Mouse (Mus musculus) regulatory T cell (primary cell): ENCODE data around the gene Dlk1.
"Not testable (repeated sequence)": the region's sequence is repeated elsewhere in the genome, so short reads cannot be mapped to it uniquely, and the experiment has no call there.

Experiments
- in situ Hi-C: fragments of 300-600 bp; cut with MboI, MseI; formaldehyde crosslinking; loops from one replicate; pipeline ENCODE4 v1.15.1; 2025; ENCODE audit warnings: high pct_unique_total_duplicates

Gene Dlk1

DNA sequence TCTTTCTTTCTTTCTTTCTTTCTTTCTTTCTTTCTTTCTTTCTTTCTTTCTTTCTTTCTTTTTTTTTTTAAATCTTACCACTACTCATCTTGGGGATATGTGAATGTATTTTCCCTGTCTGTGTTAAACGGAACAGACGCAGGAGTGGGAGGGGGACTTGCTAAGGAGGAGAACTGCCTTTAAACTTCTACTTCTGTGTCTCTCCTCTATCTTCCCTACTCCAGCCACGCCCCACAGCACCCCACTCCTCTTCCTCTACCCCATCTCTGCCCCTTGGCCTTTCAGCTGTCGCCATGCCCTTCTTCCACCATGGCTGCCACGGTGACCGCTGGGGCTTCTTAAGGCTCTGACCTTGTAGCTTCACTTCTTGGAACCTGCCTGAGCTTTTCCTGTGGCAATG is 14.2 kb upstream of the Dlk1 start:
- in situ Hi-C loops: loop anchor here (10.0 kb wide), 1 partner anchor 936 kb away; no protein-coding TSS in a partner anchor

DNA sequence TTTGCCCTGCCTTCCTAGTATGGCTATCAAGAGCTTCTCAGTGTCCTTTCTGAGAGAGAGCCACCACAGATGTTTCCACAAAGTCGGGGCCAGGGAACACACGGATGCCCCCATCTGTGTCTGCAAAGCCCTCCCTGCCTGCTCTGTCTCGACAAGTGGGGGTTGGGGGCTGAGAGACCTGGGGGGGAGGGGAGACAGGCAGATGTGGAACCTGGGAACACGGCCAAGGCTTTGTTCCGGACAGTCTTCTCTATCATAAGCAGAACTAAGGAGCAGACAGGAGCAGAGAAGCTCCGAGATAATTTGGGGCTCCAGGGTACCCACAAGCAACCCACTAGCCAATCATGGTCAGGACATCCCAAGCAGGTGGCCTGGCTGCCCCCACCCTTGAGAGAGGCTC is 12.6 kb upstream of the Dlk1 start:
- in situ Hi-C loops: loop anchor here (10.0 kb wide), 1 partner anchor 935 kb away; no protein-coding TSS in a partner anchor

- in situ Hi-C loops: no loop called here
These were observed 11.3 kb upstream of the Dlk1 start for GRCm38 (mm10) chr12:109441366-109441765.

DNA sequence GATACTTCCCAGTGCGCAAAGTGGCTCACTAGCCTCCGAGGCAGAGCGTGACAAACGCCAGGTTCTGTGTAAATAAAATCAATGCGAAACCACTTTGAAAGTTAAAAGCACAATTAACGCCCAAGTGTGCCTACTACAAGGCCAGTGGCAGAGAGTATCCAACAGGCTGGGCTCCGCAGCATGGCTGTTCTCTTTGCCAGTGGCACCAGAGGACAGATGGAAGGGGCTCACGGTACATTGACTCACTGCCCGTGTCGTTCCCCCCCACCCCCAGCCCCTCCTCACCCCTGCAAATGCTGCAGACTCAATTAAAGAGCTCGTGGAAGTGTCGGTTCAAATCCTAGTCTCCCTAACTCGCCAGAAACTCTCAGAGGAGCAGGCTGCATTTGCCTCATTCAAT is 10.5 kb upstream of the Dlk1 start:
- in situ Hi-C loops: no loop called here

- in situ Hi-C loops: no loop called here
These were observed 9.3 kb upstream of the Dlk1 start for GRCm38 (mm10) chr12:109443276-109443675.

GRCm38 (mm10) chr12:109444999-109445398 is 7.6 kb upstream of the Dlk1 start:
- in situ Hi-C loops: no loop called here

- in situ Hi-C loops: no loop called here
These were observed 7.0 kb upstream of the Dlk1 start for GRCm38 (mm10) chr12:109445499-109446235.

- in situ Hi-C loops: no loop called here
These were observed 6.2 kb upstream of the Dlk1 start for GRCm38 (mm10) chr12:109446236-109446941.

- in situ Hi-C loops: no loop called here
These were observed 2.9 kb upstream of the Dlk1 start for GRCm38 (mm10) chr12:109449421-109450411.

DNA sequence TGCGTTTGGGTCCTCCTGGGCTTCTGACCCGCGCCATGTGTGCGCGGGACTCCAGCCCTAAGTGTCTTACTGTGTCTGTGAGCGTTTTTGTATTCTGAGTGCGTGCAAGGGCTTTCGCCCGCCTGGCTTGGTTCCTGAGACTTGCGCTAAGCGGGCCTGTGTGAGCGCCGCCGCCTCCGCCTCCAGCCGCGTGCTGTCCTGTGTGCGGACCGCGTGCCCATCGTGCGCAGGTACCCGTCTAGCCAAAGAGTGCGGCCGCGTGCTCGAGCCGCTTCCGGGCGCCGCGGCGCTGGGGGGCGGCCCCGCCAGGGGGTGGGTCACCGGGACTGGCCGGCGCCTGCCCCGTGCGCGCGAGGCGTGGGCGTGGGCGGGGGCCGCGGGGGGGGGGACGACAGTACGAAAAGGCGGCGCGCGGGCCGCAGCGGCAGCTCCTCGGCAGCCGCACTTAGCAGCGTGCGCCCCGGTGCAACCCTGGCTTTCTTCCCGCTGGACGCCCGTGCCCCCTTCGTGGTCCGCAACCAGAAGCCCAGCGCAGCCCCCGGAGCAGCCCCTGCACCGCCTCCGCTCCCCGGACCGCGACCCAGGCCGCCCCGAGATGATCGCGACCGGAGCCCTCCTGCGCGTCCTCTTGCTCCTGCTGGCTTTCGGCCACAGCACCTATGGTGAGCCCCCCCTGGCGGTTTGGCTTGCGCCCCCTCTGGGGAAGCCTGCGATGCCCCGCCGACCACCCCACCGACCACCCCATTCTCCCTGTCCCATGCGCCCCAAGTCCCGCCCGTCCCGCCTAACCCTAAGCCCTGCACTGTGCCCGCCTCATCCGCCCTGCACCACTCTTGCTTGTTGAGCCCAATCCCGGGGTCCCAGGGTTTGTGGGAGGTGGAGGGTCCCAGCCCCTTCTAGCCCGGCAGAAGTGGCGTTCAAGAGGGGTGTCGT is 708 bp downstream of the Dlk1 start:
- in situ Hi-C loops: no loop called here

GRCm38 (mm10) chr12:109454137-109454536 is 1.5 kb downstream of the Dlk1 start:
- in situ Hi-C loops: no loop called here

GRCm38 (mm10) chr12:109456531-109457202 is 4.0 kb downstream of the Dlk1 start:
- in situ Hi-C loops: no loop called here

- in situ Hi-C loops: no loop called here
These were observed 5.2 kb downstream of the Dlk1 start for GRCm38 (mm10) chr12:109457836-109458235.

DNA sequence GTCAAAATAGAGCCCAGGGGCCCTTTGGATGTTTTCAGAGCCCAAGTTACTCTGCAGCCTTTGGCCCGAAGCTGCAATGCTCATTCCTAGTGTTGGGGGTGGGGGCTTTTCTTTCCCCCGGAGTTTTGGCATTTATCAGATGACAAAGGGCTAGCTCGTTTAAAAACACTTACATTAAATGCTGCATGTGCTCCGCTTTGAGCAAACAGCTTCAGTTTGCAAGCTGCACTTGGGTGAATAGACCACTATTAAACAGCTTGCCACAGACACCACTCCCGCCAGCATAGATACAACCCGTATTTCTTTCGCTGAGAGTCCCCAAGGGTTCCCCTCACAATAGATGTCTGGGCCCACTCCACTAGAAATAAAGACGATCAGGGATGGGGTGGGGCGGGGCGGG is 6.3 kb downstream of the Dlk1 start:
- in situ Hi-C loops: no loop called here

GRCm38 (mm10) chr12:109459481-109460401 is 7.1 kb downstream of the Dlk1 start:
- in situ Hi-C loops: no loop called here

- in situ Hi-C loops: no loop called here
These were observed 10.0 kb downstream of the Dlk1 start for GRCm38 (mm10) chr12:109462594-109462993.

- in situ Hi-C loops: not testable (repeated sequence)
These were observed 14.8 kb downstream of the Dlk1 start for GRCm38 (mm10) chr12:109467417-109467816.

- in situ Hi-C loops: no loop called here
These were observed 17.2 kb downstream of the Dlk1 start for GRCm38 (mm10) chr12:109469793-109470192.

GRCm38 (mm10) chr12:109472627-109473026 is 20.0 kb downstream of the Dlk1 start:
- in situ Hi-C loops: no loop called here
